ENCODE assay signal across 20 mouse cellular contexts in the genomic region with DNA sequence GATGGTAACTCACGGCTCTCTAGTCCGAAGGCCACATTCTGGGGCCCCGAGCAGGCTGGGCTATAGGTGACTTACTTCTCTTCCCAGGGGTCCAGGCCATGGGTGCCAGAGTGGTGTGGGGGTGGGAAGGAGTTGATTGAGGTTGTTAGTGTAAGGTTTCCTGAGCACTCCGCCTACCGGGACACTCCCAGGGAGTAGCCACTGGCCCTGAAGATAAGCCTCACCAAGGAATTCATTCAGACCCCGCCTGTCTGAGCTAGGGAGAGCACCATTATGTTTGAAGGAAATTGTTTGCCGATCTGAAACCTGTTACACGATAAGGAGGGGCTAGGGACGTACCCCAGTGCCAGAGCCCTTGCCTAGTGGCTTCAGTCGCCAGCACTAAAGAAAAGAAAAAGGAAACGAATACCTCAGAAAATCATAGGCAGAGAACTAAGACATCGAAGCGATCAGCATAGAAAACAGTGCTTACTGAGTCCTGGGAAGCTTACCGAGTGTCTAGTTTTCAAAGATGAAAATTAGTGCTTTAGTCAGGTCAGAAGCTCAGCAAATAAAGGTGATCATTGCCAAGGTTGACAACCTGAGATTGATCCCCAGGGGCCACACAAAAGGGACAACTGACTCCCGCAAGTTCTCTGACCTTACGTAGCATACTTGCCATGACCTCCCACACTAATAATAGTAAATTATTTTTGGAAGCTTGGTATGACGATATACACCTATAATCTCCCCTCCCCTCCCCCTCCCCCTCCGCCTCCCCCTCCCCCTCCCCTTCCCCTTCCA. TPM values are rescaled to one million over a fixed set of nuclear protein-coding genes. Genes with fewer than 3 reads are reported as not detected.
DNase-seq lines count a peak whose midpoint lies in the region; ATAC-seq and TF ChIP-seq lines count a peak whose summit lies in the region.
"Had no signal": no experiment of that assay in that cellular context is flagged by ENCODE, and none has a peak within 500 bp of the region (broad histone marks: within the 10 kb centered on the region; RNA-seq: fewer than 3 reads in every experiment).

No protein-coding gene starts in this region.

- 55% methylated on average over 17 of the region's 18 CpGs for WGBS in kidney, embryonic 15.5 days
- 35% methylated on average over 17 of the region's 18 CpGs for WGBS in liver, embryonic 12.5 days (ENCODE audit: insufficient replicate concordance)

- peaks cover 18% of the 10 kb centered on the region; the same call in 1 of the 2 replicates for H3K4me1 ChIP-seq in kidney, embryonic 15.5 days
- peaks cover 14% of the 10 kb centered on the region for H3K4me1 ChIP-seq in liver, embryonic 12.5 days
- H3K4me1 ChIP-seq: embryonic facial prominence, embryonic 15.5 days; forebrain, embryonic 12.5 days; hindbrain, embryonic 12.5 days; limb, embryonic 13.5 days had no signal

- no peaks in the 10 kb centered on the region for H3K36me3 ChIP-seq in kidney, embryonic 15.5 days
- H3K36me3 ChIP-seq in liver, embryonic 12.5 days: no peaks in the 10 kb centered on the region
- no peaks in the 10 kb centered on the region for H3K36me3 ChIP-seq in myocyte (ENCODE audit: control insufficient read depth, insufficient read depth)
- H3K36me3 ChIP-seq: embryonic facial prominence, embryonic 15.5 days; forebrain, embryonic 12.5 days; hindbrain, embryonic 12.5 days; limb, embryonic 13.5 days had no signal

- H3K27me3 ChIP-seq in kidney, embryonic 15.5 days: no peaks in the 10 kb centered on the region
- 0 out of 2 replicates have a peak, but pooled peaks cover 4% of the 10 kb centered on the region for H3K27me3 ChIP-seq in liver, embryonic 12.5 days (replicated peaks)
- H3K27me3 ChIP-seq in myocyte (ENCODE audit: control insufficient read depth, insufficient read depth, insufficient read length): no peaks in the 10 kb centered on the region
- H3K27me3 ChIP-seq: embryonic facial prominence, embryonic 15.5 days; forebrain, embryonic 12.5 days; hindbrain, embryonic 12.5 days; limb, embryonic 13.5 days; Patski had no signal

- no peak for DNase-seq in kidney, adult 8-10 months
- DNase-seq in ZHBTc4 (ENCODE audit: low read depth, low spot score): peak; percentile 57
- DNase-seq in thymus, adult 18-20 months: no peak
- DNase-seq in gastrocnemius, postnatal 25 days: no peak
- DNase-seq in left cerebral cortex, adult 11 months (ENCODE audit: low spot score): no peak
- DNase-seq: cerebellum, adult 8-10 months; kidney, adult 2 months; right cerebral cortex, postnatal 4 days; thymus, postnatal 36 days had no signal

- no peak overlapping the region for H3ac ChIP-seq in myocyte (ENCODE audit: control insufficient read depth, insufficient read length)

- 0 out of 2 replicates have a peak, but pooled peaks have one; percentile 38 for ATAC-seq in kidney, embryonic 15.5 days (replicated peaks; ENCODE audit: low FRiP score)
- 0 out of 2 replicates have a peak, but pooled peaks have one; percentile 26 for ATAC-seq in liver, embryonic 12.5 days

- H3K4me2 ChIP-seq in kidney, embryonic 15.5 days: no peak overlapping the region
- peak overlapping the region; percentile 14; the same call in 1 of the 2 replicates for H3K4me2 ChIP-seq in liver, embryonic 12.5 days
- H3K4me2 ChIP-seq in myocyte (ENCODE audit: low read depth): peak overlapping the region; percentile 38
- H3K4me2 ChIP-seq: embryonic facial prominence, embryonic 15.5 days; forebrain, embryonic 12.5 days; hindbrain, embryonic 12.5 days; limb, embryonic 13.5 days had no signal

- no peaks in the 10 kb centered on the region for H3K79me2 ChIP-seq in myocyte (ENCODE audit: control insufficient read depth, insufficient read depth)

- H3K4me3 ChIP-seq in kidney, embryonic 15.5 days (replicated peaks): no peak overlapping the region
- no peak overlapping the region for H3K4me3 ChIP-seq in liver, embryonic 12.5 days
- no peak overlapping the region for H3K4me3 ChIP-seq in myocyte
- H3K4me3 ChIP-seq: embryonic facial prominence, embryonic 15.5 days; forebrain, embryonic 12.5 days; heart, adult 2 months; hindbrain, embryonic 12.5 days; layer of hippocampus, adult 2 months; limb, embryonic 13.5 days had no signal

- no peaks in the 10 kb centered on the region for H3K9me3 ChIP-seq in kidney, embryonic 15.5 days (replicated peaks)
- no peaks in the 10 kb centered on the region; the same call in 1 of the 2 replicates for H3K9me3 ChIP-seq in liver, embryonic 12.5 days (replicated peaks)
- H3K9me3 ChIP-seq: embryonic facial prominence, embryonic 15.5 days; forebrain, embryonic 12.5 days; hindbrain, embryonic 12.5 days; limb, embryonic 13.5 days had no signal

- TF ChIP-seq POLR2A in myocyte (IDR thresholded peaks at IDR 0.05; ENCODE audit: insufficient read length, low read depth): no peak

- no peak overlapping the region for H3K9ac ChIP-seq in kidney, embryonic 15.5 days
- H3K9ac ChIP-seq in liver, embryonic 12.5 days: no peak overlapping the region
- H3K9ac ChIP-seq: embryonic facial prominence, embryonic 15.5 days; forebrain, embryonic 12.5 days; hindbrain, embryonic 12.5 days; limb, embryonic 13.5 days had no signal

- no peak overlapping the region for H3K27ac ChIP-seq in kidney, embryonic 15.5 days
- H3K27ac ChIP-seq in liver, embryonic 12.5 days: no peak overlapping the region
- H3K27ac ChIP-seq: embryonic facial prominence, embryonic 15.5 days; forebrain, embryonic 12.5 days; heart, adult 2 months; hindbrain, embryonic 12.5 days; layer of hippocampus, adult 2 months; limb, embryonic 13.5 days had no signal

TF ChIP-seq in myocyte, 11 proteins besides CTCF, POLR2A, EP300 and RAD21:
- no peak for TF ChIP-seq USF1 (IDR thresholded peaks at IDR 0.05; ENCODE audit: low read depth)
- TF ChIP-seq REST (IDR thresholded peaks at IDR 0.05; ENCODE audit: insufficient read depth, insufficient read length): no peak
- TF ChIP-seq E2F4 (IDR thresholded peaks at IDR 0.05; ENCODE audit: insufficient read depth): no peak
- TF ChIP-seq TCF12 (IDR thresholded peaks at IDR 0.05; ENCODE audit: insufficient read depth, poor library complexity, severe bottlenecking): no peak
- TF ChIP-seq MYOG (IDR thresholded peaks at IDR 0.05; ENCODE audit: control insufficient read depth in 1 of 3, insufficient read depth in 1 of 3, insufficient read length in 2 of 3, low read depth in 2 of 3): no peak
- no peak for TF ChIP-seq SRF (IDR thresholded peaks at IDR 0.05; ENCODE audit: control insufficient read depth, insufficient read length, low read depth)
- no peak for TF ChIP-seq POLR2AphosphoS2 (IDR thresholded peaks at IDR 0.05; ENCODE audit: insufficient read length, low read depth)
- no peak for TF ChIP-seq CEBPB (IDR thresholded peaks at IDR 0.05; ENCODE audit: insufficient read depth, poor library complexity, severe bottlenecking)
- no peak for TF ChIP-seq MYOD1 (IDR thresholded peaks at IDR 0.05; ENCODE audit: control insufficient read depth in 1 of 3, insufficient read length in 2 of 3, low read depth in 2 of 3)
- TF ChIP-seq TCF3 (IDR thresholded peaks at IDR 0.05; ENCODE audit: insufficient read length, low read depth): no peak
- TF ChIP-seq MAX (IDR thresholded peaks at IDR 0.05; ENCODE audit: low read depth): no peak

RNA-seq across cellular contexts. Expression of gene Rhpn2, which starts 14.1 kb away (rescaled TPM):
- 14.3 and 14.4 TPM in 2 replicates for polyA plus RNA-seq in kidney, embryonic 15.5 days (2015; fragmentation: Nextera tagmentation; extraction: Ambion mirVana)
- 4.6 and 5.5 TPM in 2 replicates for polyA plus RNA-seq in liver, embryonic 12.5 days (2016; fragmentation: Nextera tagmentation; extraction: Ambion mirVana)
- polyA plus RNA-seq in myocyte (2012; fragmentation: generic; extraction: Trizol): 0.66 TPM
- total RNA-seq in gastrocnemius, postnatal 25 days (2021): 1 to 10 TPM in 1 of 2 experiments, under 1 TPM in 1; 0.67 to 1.3 TPM
- total RNA-seq: megakaryocyte-erythroid progenitor cell, adult 5-6 weeks had no signal

RNA-seq across cellular contexts. Expression of gene Gpatch1, which starts 29.9 kb away (rescaled TPM):
- 19.5 and 20.4 TPM in 2 replicates for polyA plus RNA-seq in kidney, embryonic 15.5 days (2015; fragmentation: Nextera tagmentation; extraction: Ambion mirVana)
- 9.6 and 10.6 TPM in 2 replicates for polyA plus RNA-seq in liver, embryonic 12.5 days (2016; fragmentation: Nextera tagmentation; extraction: Ambion mirVana)
- polyA plus RNA-seq in myocyte (2012; fragmentation: generic; extraction: Trizol): 4.8 TPM
- 1 to 10 TPM; 4.2 to 5.2 TPM for total RNA-seq in gastrocnemius, postnatal 25 days (2021)

RNA-seq across cellular contexts. Expression of gene Faap24, which starts 48.5 kb away (rescaled TPM):
- 19.4 and 20.2 TPM in 2 replicates for polyA plus RNA-seq in kidney, embryonic 15.5 days (2015; fragmentation: Nextera tagmentation; extraction: Ambion mirVana)
- 34.4 and 34.7 TPM in 2 replicates for polyA plus RNA-seq in liver, embryonic 12.5 days (2016; fragmentation: Nextera tagmentation; extraction: Ambion mirVana)
- 6.8 TPM for polyA plus RNA-seq in myocyte (2012; fragmentation: generic; extraction: Trizol)
- total RNA-seq in gastrocnemius, postnatal 25 days (2021): 1 to 10 TPM in 1 of 2 experiments, under 1 TPM in 1; 0.79 to 1.0 TPM

RNA-seq across cellular contexts. Expression of gene Cep89, which starts 48.7 kb away (rescaled TPM):
- polyA plus RNA-seq in kidney, embryonic 15.5 days (2015; fragmentation: Nextera tagmentation; extraction: Ambion mirVana): 53.9 and 63.3 TPM in 2 replicates
- polyA plus RNA-seq in liver, embryonic 12.5 days (2016; fragmentation: Nextera tagmentation; extraction: Ambion mirVana): 25.5 and 25.9 TPM in 2 replicates
- polyA plus RNA-seq in myocyte (2012; fragmentation: generic; extraction: Trizol): 14.7 TPM
- 1 to 10 TPM; 4.9 to 6.4 TPM for total RNA-seq in gastrocnemius, postnatal 25 days (2021)
